32 mouse cellular contexts compared by ENCODE assay signal in the genomic region with DNA sequence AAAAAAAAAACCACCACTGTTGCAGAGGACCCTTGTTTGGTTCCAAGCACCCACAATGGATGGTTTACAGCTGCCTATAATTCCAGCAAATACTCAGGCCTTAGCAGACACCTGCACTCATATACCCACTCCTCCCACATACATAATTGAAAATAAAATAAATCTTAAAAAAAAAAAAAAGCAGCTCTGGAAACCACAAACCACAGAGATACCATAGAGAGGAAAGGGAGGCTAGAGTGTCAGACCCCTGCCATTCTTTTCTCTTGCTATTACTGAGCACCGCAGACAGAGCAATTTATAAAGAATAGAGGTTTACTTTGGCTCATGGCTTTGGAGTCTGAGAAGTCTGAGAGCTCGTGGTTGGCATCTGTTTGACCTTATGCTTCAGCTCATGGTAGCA. TPM values are rescaled to one million over a fixed set of nuclear protein-coding genes. Genes with fewer than 3 reads are reported as not detected.
DNase-seq lines count a peak whose midpoint lies in the region; ATAC-seq lines count a peak whose summit lies in the region.
"Had no signal": no experiment of that assay in that cellular context is flagged by ENCODE, and none has a peak within 500 bp of the region (broad histone marks: within the 10 kb centered on the region; RNA-seq: fewer than 3 reads in every experiment).

No protein-coding gene starts in this region.

- H3K9ac ChIP-seq in liver, embryonic 13.5 days: peak overlapping the region; percentile 31; the same call in 1 of the 2 replicates
- H3K9ac ChIP-seq in liver, embryonic 15.5 days: no peak overlapping the region
- H3K9ac ChIP-seq: embryonic facial prominence, embryonic 13.5 days; forebrain, embryonic 12.5 days; forebrain, postnatal 0 days; hindbrain, embryonic 14.5 days; midbrain, embryonic 15.5 days had no signal

- WGBS in liver, embryonic 13.5 days (ENCODE audit: insufficient replicate concordance): 44% methylated on average over 2 of the region's 2 CpGs
- 42% methylated on average over 2 of the region's 2 CpGs for WGBS in liver, embryonic 15.5 days (ENCODE audit: insufficient replicate concordance)

- peak overlapping the region; percentile 69 for H3K4me2 ChIP-seq in liver, embryonic 13.5 days
- peak overlapping the region; percentile 60; the same call in 1 of the 2 replicates for H3K4me2 ChIP-seq in liver, embryonic 15.5 days
- H3K4me2 ChIP-seq: embryonic facial prominence, embryonic 13.5 days; forebrain, embryonic 12.5 days; hindbrain, embryonic 14.5 days; midbrain, embryonic 15.5 days had no signal

- peak; percentile 38 for DNase-seq in CD4-positive, CD25-positive, alpha-beta regulatory T cell, adult 2 months (ENCODE audit: low read depth, low spot score)
- no peak for DNase-seq in liver, embryonic 13.5 days
- DNase-seq in liver (no peak), adipocyte (ENCODE audit: low spot score) (no peak)
- DNase-seq in left cerebral cortex, adult 9 months (ENCODE audit: low spot score in 2 of 2): no peak
- DNase-seq: adrenal gland, postnatal 10 days; cerebellum, adult 11 months; cerebellum, adult 9-10 months; cerebellum, postnatal 36 days; forebrain, postnatal 0 days; heart, postnatal 4 days; kidney, postnatal 25 days; left cerebral cortex, postnatal 4 days; lung, adult 2 months; lung, postnatal 10 days; right cerebral cortex, postnatal 25 days; spleen, adult 18-20 months; thymus, postnatal 36 days had no signal

- no peak for ATAC-seq in CD4-positive, CD25-positive, alpha-beta regulatory T cell, adult 4 months
- ATAC-seq in liver, embryonic 13.5 days (ENCODE audit: low read depth): no peak
- no peak for ATAC-seq in liver, embryonic 15.5 days (ENCODE audit: insufficient read depth)
- ATAC-seq in megakaryocyte-erythroid progenitor cell, adult 5-6 weeks (replicated peaks; ENCODE audit: low FRiP score, low TSS enrichment, poor library complexity, severe bottlenecking): no peak
- ATAC-seq: forebrain, postnatal 0 days; inflammation-experienced regulatory T-cells, adult 6 months; midbrain, embryonic 15.5 days had no signal

- no peaks in the 10 kb centered on the region for H3K36me3 ChIP-seq in liver, embryonic 13.5 days
- H3K36me3 ChIP-seq in liver, embryonic 15.5 days (replicated peaks): no peaks in the 10 kb centered on the region
- H3K36me3 ChIP-seq: embryonic facial prominence, embryonic 13.5 days; forebrain, embryonic 12.5 days; heart, embryonic 10.5 days; midbrain, embryonic 15.5 days had no signal

- peaks cover 42% of the 10 kb centered on the region for H3K4me1 ChIP-seq in liver, embryonic 13.5 days (replicated peaks)
- H3K4me1 ChIP-seq in liver, embryonic 15.5 days (replicated peaks): peaks cover 44% of the 10 kb centered on the region
- H3K4me1 ChIP-seq: midbrain, embryonic 15.5 days had no signal

- H3K27me3 ChIP-seq in liver, embryonic 13.5 days: no peaks in the 10 kb centered on the region
- no peaks in the 10 kb centered on the region for H3K27me3 ChIP-seq in liver, embryonic 15.5 days
- H3K27me3 ChIP-seq: embryonic facial prominence, embryonic 13.5 days; forebrain, embryonic 12.5 days; midbrain, embryonic 15.5 days had no signal

- H3K9me3 ChIP-seq in liver, embryonic 13.5 days (replicated peaks): no peaks in the 10 kb centered on the region
- H3K9me3 ChIP-seq in liver, embryonic 15.5 days (replicated peaks): no peaks in the 10 kb centered on the region
- H3K9me3 ChIP-seq: forebrain, embryonic 12.5 days; heart, embryonic 10.5 days; midbrain, embryonic 15.5 days had no signal

- peak overlapping the region; percentile 88 for H3K27ac ChIP-seq in liver, embryonic 13.5 days
- no peak overlapping the region for H3K27ac ChIP-seq in liver, embryonic 15.5 days (replicated peaks)
- H3K27ac ChIP-seq: embryonic facial prominence, embryonic 13.5 days; forebrain, embryonic 12.5 days; heart, embryonic 10.5 days; hindbrain, embryonic 14.5 days; left cerebral cortex, adult 2 months; macrophage; midbrain, embryonic 15.5 days had no signal

- H3K4me3 ChIP-seq in liver, embryonic 13.5 days (replicated peaks): peak overlapping the region; percentile 25
- H3K4me3 ChIP-seq in liver, embryonic 15.5 days (replicated peaks): peak overlapping the region; percentile 28; the same call in 1 of the 2 replicates
- H3K4me3 ChIP-seq: embryonic facial prominence, embryonic 13.5 days; forebrain, embryonic 12.5 days; heart, embryonic 10.5 days; left cerebral cortex, adult 2 months; midbrain, embryonic 15.5 days had no signal

RNA-seq across cellular contexts. Expression of a gene that starts 8.2 kb away (rescaled TPM):
- polyA plus RNA-seq in CD4-positive, CD25-positive, alpha-beta regulatory T cell, adult 4 months (2017; shearing (Covaris generic)): not detected
- polyA plus RNA-seq in liver, embryonic 13.5 days (2015; fragmentation: Nextera tagmentation; extraction: Ambion mirVana): 0.54 and 0.75 TPM in 2 replicates
- 1.0 and 1.1 TPM in 2 replicates for polyA plus RNA-seq in liver, embryonic 15.5 days (2015; fragmentation: Nextera tagmentation; extraction: Ambion mirVana)
- not detected in 2 replicates for total RNA-seq in megakaryocyte-erythroid progenitor cell, adult 5-6 weeks (2014; fragmentation: Nextera tagmentation)
- total RNA-seq in megakaryocyte-erythroid progenitor cell, adult 5-6 weeks (2017): not detected in 2 replicates
- total RNA-seq: layer of hippocampus, postnatal 14 days; neutrophil, adult 5-6 weeks had no signal
- polyA plus RNA-seq: embryonic facial prominence, embryonic 13.5 days; forebrain, embryonic 12.5 days; hindbrain, embryonic 14.5 days; inflammation-experienced regulatory T-cells, adult 6 months; macrophage; midbrain, embryonic 15.5 days; neural tube, embryonic 11.5 days had no signal
